Mouse (Mus musculus) liver, postnatal 0 days (tissue): ENCODE measurements at regions not wholly inside any gene's neighbourhood (a gene's known extent, or its start where the extent isn't known, plus 50 kb on each side); places are given as distances from the start of the nearest gene placed in this dataset.

Experiments used
- ATAC-seq: fragments of 200-750 bp; cut with Nextera tagmentation; 2 replicates; pipeline ENCODE4 v1.8.0; 2017; ENCODE audit warnings: mild to moderate bottlenecking, moderate library complexity
- DNase-seq: peaks from one replicate; pipeline ENCODE4 v3.0.0-alpha.2; 2016
- H3K27ac ChIP-seq: fragments of 300-500 bp; sonication (generic); 2 replicates; pipeline ENCODE4 v1.5.1; 2014; ENCODE audit warnings: antibody characterized with exemption, moderate library complexity, mild to moderate bottlenecking, low read depth
- H3K27me3 ChIP-seq: fragments of 300-500 bp; sonication (generic); 2 replicates; pipeline ENCODE4 v1.6.1; 2014; ENCODE audit warnings: low read length, control low read depth, mixed read lengths; ENCODE audit not compliant: insufficient read depth
- H3K36me3 ChIP-seq: fragments of 300-500 bp; sonication (generic); replicated peaks from 2 replicates; pipeline ENCODE4 v1.6.1; 2014; ENCODE audit warnings: mild to moderate bottlenecking, control low read depth, low read length, moderate library complexity, mixed read lengths; ENCODE audit not compliant: insufficient read depth
- H3K4me1 ChIP-seq: fragments of 300-500 bp; sonication (generic); 2 replicates; pipeline ENCODE4 v1.6.1; 2014; ENCODE audit warnings: antibody characterized with exemption, mild to moderate bottlenecking, control low read depth; ENCODE audit not compliant: insufficient read depth
- H3K4me2 ChIP-seq: fragments of 300-500 bp; sonication (generic); 2 replicates; pipeline ENCODE4 v1.6.1; 2014; ENCODE audit warnings: low read depth, mild to moderate bottlenecking, low read length, moderate library complexity, mixed read lengths
- H3K4me3 ChIP-seq: fragments of 300-500 bp; sonication (generic); 2 replicates; pipeline ENCODE4 v1.5.1; 2014; ENCODE audit warnings: low read depth, low read length
- H3K9ac ChIP-seq: fragments of 300-500 bp; sonication (generic); replicated peaks from 2 replicates; pipeline ENCODE4 v1.6.1; 2014; ENCODE audit warnings: mild to moderate bottlenecking, moderate library complexity
- H3K9me3 ChIP-seq: fragments of 300-500 bp; sonication (generic); 2 replicates; pipeline ENCODE4 v1.6.1; 2016; ENCODE audit warnings: mild to moderate bottlenecking, control low read depth, low read length, mixed read lengths
- CTCF ChIP-seq: sonication (generic); IDR thresholded peaks from 2 replicates; pipeline ENCODE4 v1.5.1; 2016; ENCODE audit warnings: antibody characterized with exemption, low read depth
- EP300 ChIP-seq: IDR thresholded peaks from 2 replicates; pipeline ENCODE4 v1.6.1; 2016; ENCODE audit warnings: antibody characterized with exemption, low read depth, mild to moderate bottlenecking
- WGBS: fragments of 180-500 bp; shearing (Covaris S2); extraction: QIAGEN DNeasy Blood & Tissue Kit; methylation state at CpG from one replicate; pipeline ENCODE4 v1.1.7; 2014; ENCODE audit not compliant: insufficient replicate concordance; 5-methylcytosine and 5-hydroxymethylcytosine counted together

GRCm38 (mm10) chr12:25190360-25190759 lies 93.4 kb upstream of the Id2 start:
- H3K4me1 ChIP-seq: peaks cover 23% of the 10 kb centered on the region
- no peaks in the 10 kb centered on the region for H3K36me3 ChIP-seq
- peak overlapping the region; percentile 64 for H3K27ac ChIP-seq
- peak; percentile 46; the same call in 1 of the 2 replicates for TF ChIP-seq EP300
- TF ChIP-seq CTCF: no peak
- H3K4me3 ChIP-seq: no peak overlapping the region
- DNase-seq: peak; percentile 56
- H3K9me3 ChIP-seq: peaks cover 3% of the 10 kb centered on the region; the same call in 1 of the 2 replicates
- WGBS: 20% methylated on average over 6 of the region's 6 CpGs
- no peaks in the 10 kb centered on the region for H3K27me3 ChIP-seq
- no peak overlapping the region for H3K9ac ChIP-seq
- peak; percentile 70 for ATAC-seq
- no peak overlapping the region for H3K4me2 ChIP-seq

GRCm38 (mm10) chr12:25189174-25189761 lies 92.3 kb upstream of the Id2 start:
- no peaks in the 10 kb centered on the region for H3K36me3 ChIP-seq
- H3K27me3 ChIP-seq: no peaks in the 10 kb centered on the region
- WGBS: 34% methylated on average over 16 of the region's 16 CpGs
- peaks cover 3% of the 10 kb centered on the region; the same call in 1 of the 2 replicates for H3K9me3 ChIP-seq
- H3K4me2 ChIP-seq: 0 out of 2 replicates have a peak overlapping the region, but pooled peaks have one; percentile 11
- peaks cover 23% of the 10 kb centered on the region for H3K4me1 ChIP-seq
- TF ChIP-seq CTCF (no peak), EP300 (no peak)
- peak overlapping the region; percentile 64 for H3K27ac ChIP-seq
- DNase-seq: peak; percentile 48
- no peak overlapping the region for H3K4me3 ChIP-seq
- H3K9ac ChIP-seq: peak overlapping the region; percentile 13; the same call in 1 of the 2 replicates
- ATAC-seq: peak; percentile 56

DNA sequence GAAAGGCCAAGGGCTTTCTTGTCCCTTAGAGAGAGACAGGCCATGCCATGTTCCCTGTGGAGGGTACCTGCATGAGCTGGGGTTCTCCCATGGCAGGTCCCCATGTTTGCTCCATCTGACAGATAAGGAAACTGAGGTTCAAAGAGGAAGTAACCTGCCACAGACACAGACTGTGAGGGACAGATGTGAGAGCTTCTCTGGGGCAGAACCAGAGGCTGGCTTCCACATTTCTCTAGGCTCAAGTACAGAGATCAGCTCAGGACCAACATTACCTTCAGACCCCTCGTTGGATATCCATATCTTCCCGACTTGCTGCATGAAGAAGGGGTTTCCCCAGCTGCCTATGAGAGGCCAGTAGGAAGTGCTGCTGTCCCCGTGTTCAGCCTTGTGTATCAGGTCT lies 91.6 kb upstream of the Id2 start:
- no peak overlapping the region for H3K4me2 ChIP-seq
- H3K27me3 ChIP-seq: no peaks in the 10 kb centered on the region
- ATAC-seq (no peak), DNase-seq (no peak)
- 29% methylated on average over 3 of the region's 3 CpGs for WGBS
- TF ChIP-seq CTCF (no peak), EP300 (no peak)
- peak overlapping the region; percentile 64 for H3K27ac ChIP-seq
- H3K4me1 ChIP-seq: peaks cover 23% of the 10 kb centered on the region
- H3K9ac ChIP-seq: no peak overlapping the region
- no peaks in the 10 kb centered on the region for H3K36me3 ChIP-seq
- peaks cover 3% of the 10 kb centered on the region; the same call in 1 of the 2 replicates for H3K9me3 ChIP-seq
- H3K4me3 ChIP-seq: no peak overlapping the region

GRCm38 (mm10) chr12:25187216-25187615 lies 90.3 kb upstream of the Id2 start:
- H3K27ac ChIP-seq: no peak overlapping the region
- no peak overlapping the region for H3K9ac ChIP-seq
- no peak for TF ChIP-seq EP300
- TF ChIP-seq CTCF: no peak
- no peak overlapping the region for H3K4me2 ChIP-seq
- no peaks in the 10 kb centered on the region for H3K36me3 ChIP-seq
- DNase-seq: no peak
- H3K4me1 ChIP-seq: peaks cover 23% of the 10 kb centered on the region
- no peak for ATAC-seq
- 43% methylated on average over 3 of the region's 3 CpGs for WGBS
- peaks cover 3% of the 10 kb centered on the region; the same call in 1 of the 2 replicates for H3K9me3 ChIP-seq
- no peak overlapping the region for H3K4me3 ChIP-seq
- no peaks in the 10 kb centered on the region for H3K27me3 ChIP-seq

DNA sequence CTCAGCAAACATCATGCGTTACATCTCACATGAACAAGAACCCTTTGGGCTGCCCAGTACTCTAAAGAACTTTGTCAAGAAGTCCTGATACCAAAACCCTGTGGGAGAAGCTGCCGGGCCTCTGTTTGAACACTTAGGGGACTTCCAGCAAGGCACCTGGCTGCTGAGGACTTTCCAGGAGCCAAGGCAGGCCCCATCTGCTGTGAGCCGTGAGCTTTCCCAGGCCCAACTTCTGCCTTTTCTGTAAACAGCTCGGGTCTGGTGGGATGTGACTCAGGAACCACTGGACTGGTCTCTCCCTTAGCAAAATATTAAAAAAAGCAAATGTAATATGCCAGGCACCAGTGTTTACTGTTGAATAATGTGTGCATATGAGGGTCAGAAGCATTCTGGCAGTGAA lies 85.7 kb upstream of the Id2 start:
- H3K4me2 ChIP-seq: no peak overlapping the region
- DNase-seq: no peak
- 78% methylated on average over 4 of the region's 4 CpGs for WGBS
- H3K4me1 ChIP-seq: peaks cover 5% of the 10 kb centered on the region; the same call in 1 of the 2 replicates
- TF ChIP-seq CTCF: no peak
- TF ChIP-seq EP300: no peak
- H3K9ac ChIP-seq: no peak overlapping the region
- no peak overlapping the region for H3K27ac ChIP-seq
- no peak overlapping the region for H3K4me3 ChIP-seq
- no peaks in the 10 kb centered on the region for H3K27me3 ChIP-seq
- peaks cover 3% of the 10 kb centered on the region; the same call in 1 of the 2 replicates for H3K9me3 ChIP-seq
- no peak for ATAC-seq
- no peaks in the 10 kb centered on the region for H3K36me3 ChIP-seq

DNA sequence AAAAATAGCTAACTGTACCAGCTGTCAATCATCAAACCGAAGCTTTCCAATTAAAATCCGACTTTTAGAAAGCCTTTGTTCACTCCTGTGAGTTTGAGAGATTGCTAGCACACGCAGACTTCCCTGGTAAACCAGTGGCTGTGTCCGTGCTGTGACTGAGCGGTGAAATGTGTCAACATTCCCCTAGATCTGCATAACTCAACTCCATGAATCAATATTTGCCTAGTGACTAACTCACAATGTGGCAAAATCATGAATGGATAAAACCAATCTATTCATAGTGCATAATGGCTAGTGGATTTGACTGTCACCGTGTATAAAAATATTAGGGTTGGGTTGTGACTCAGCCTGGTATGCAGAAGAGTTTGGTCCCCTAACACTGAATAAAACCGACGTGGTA lies 84.4 kb upstream of the Id2 start:
- no peak for TF ChIP-seq EP300
- no peak for TF ChIP-seq CTCF
- H3K9ac ChIP-seq: no peak overlapping the region

More for the DNA sequence above, 84.4 kb upstream of the Id2 start:
- no peak overlapping the region for H3K4me2 ChIP-seq
- H3K27ac ChIP-seq: no peak overlapping the region
- H3K36me3 ChIP-seq: no peaks in the 10 kb centered on the region
- DNase-seq: no peak
- peaks cover 10% of the 10 kb centered on the region for H3K4me1 ChIP-seq
- H3K9me3 ChIP-seq: no peaks in the 10 kb centered on the region
- H3K27me3 ChIP-seq: no peaks in the 10 kb centered on the region
- WGBS: 75% methylated on average over 8 of the region's 8 CpGs
- H3K4me3 ChIP-seq: no peak overlapping the region
- ATAC-seq: peak; percentile 72
